Mouse (Mus musculus): ENCODE measurements around the gene Polr2e. TPM values are rescaled to one million over a fixed set of nuclear protein-coding genes. Genes with fewer than 3 reads are reported as not detected.
"Not testable (repeated sequence)": the region's sequence is repeated elsewhere in the genome, so short reads cannot be mapped to it uniquely, and the experiment has no call there.

The Polr2e gene
- polyA plus RNA-seq, 1 experiment from 2014 or later: 220 TPM

GRCm38 (mm10) chr10:80054911-80055310 is 15.3 kb upstream of the Polr2e start:
- Histone ChIP-seq H3K9ac (replicated peaks; ENCODE audit: low read depth, low read length) (peak overlapping the region; percentile 80; the same call in 1 of the 2 replicates), H3K4me3 (ENCODE audit: low read depth, low read length) (peak overlapping the region; percentile 66; the same call in 1 of the 2 replicates), H3K4me2 (replicated peaks; ENCODE audit: low read depth, low read length) (peak overlapping the region; percentile 82), H3K4me1 (ENCODE audit: control insufficient read depth, insufficient read depth, low read length) (peaks cover 25% of the 10 kb centered on the region; the same call in 1 of the 2 replicates), H3K36me3 (ENCODE audit: control insufficient read depth, insufficient read depth, low read length) (peaks cover 31% of the 10 kb centered on the region)
- ATAC-seq (ENCODE audit: insufficient number of reproducible peaks, insufficient read depth, low FRiP score, low read depth); H3K27me3 ChIP-seq (ENCODE audit: control insufficient read depth, insufficient read depth, low read length); H3K9me3 ChIP-seq (ENCODE audit: control insufficient read depth, low read depth, low read length); H3K27ac ChIP-seq (ENCODE audit: low read length): not testable (repeated sequence)
- WGBS: 33% methylated on average over 3 of the region's 3 CpGs

GRCm38 (mm10) chr10:80053831-80054815 is 14.5 kb upstream of the Polr2e start:
- peak overlapping the region; percentile 80 for H3K9ac ChIP-seq (replicated peaks; ENCODE audit: low read depth, low read length)
- peak; percentile 11; the same call in 1 of the 2 replicates for ATAC-seq (ENCODE audit: insufficient number of reproducible peaks, insufficient read depth, low FRiP score, low read depth)
- H3K4me1 ChIP-seq (ENCODE audit: control insufficient read depth, insufficient read depth, low read length): peaks cover 25% of the 10 kb centered on the region; the same call in 1 of the 2 replicates
- peak overlapping the region; percentile 66 for H3K4me3 ChIP-seq (ENCODE audit: low read depth, low read length)
- peak overlapping the region; percentile 82 for H3K4me2 ChIP-seq (replicated peaks; ENCODE audit: low read depth, low read length)
- H3K27me3 ChIP-seq (ENCODE audit: control insufficient read depth, insufficient read depth, low read length): no peaks in the 10 kb centered on the region
- H3K27ac ChIP-seq (ENCODE audit: low read length): peak overlapping the region; percentile 94
- H3K9me3 ChIP-seq (ENCODE audit: control insufficient read depth, low read depth, low read length): no peaks in the 10 kb centered on the region
- peaks cover 24% of the 10 kb centered on the region for H3K36me3 ChIP-seq (ENCODE audit: control insufficient read depth, insufficient read depth, low read length)
- under 1% methylated on average over 77 of the region's 77 CpGs for WGBS

GRCm38 (mm10) chr10:80053259-80053780 is 13.7 kb upstream of the Polr2e start:
- ATAC-seq (ENCODE audit: insufficient number of reproducible peaks, insufficient read depth, low FRiP score, low read depth): peak; percentile 96
- Histone ChIP-seq H3K4me1 (ENCODE audit: control insufficient read depth, insufficient read depth, low read length) (peaks cover 25% of the 10 kb centered on the region; the same call in 1 of the 2 replicates), H3K27me3 (ENCODE audit: control insufficient read depth, insufficient read depth, low read length) (no peaks in the 10 kb centered on the region), H3K4me3 (ENCODE audit: low read depth, low read length) (peak overlapping the region; percentile 66), H3K9ac (replicated peaks; ENCODE audit: low read depth, low read length) (peak overlapping the region; percentile 80), H3K9me3 (ENCODE audit: control insufficient read depth, low read depth, low read length) (no peaks in the 10 kb centered on the region), H3K27ac (ENCODE audit: low read length) (peak overlapping the region; percentile 94), H3K36me3 (ENCODE audit: control insufficient read depth, insufficient read depth, low read length) (peaks cover 20% of the 10 kb centered on the region), H3K4me2 (replicated peaks; ENCODE audit: low read depth, low read length) (peak overlapping the region; percentile 82)
- under 1% methylated on average over 47 of the region's 47 CpGs for WGBS

GRCm38 (mm10) chr10:80052374-80052764 is 12.8 kb upstream of the Polr2e start:
- ATAC-seq (ENCODE audit: insufficient number of reproducible peaks, insufficient read depth, low FRiP score, low read depth): no peak
- Histone ChIP-seq H3K36me3 (ENCODE audit: control insufficient read depth, insufficient read depth, low read length) (peaks cover 16% of the 10 kb centered on the region), H3K4me1 (ENCODE audit: control insufficient read depth, insufficient read depth, low read length) (peaks cover 31% of the 10 kb centered on the region; the same call in 1 of the 2 replicates), H3K9ac (replicated peaks; ENCODE audit: low read depth, low read length) (no peak overlapping the region), H3K4me2 (replicated peaks; ENCODE audit: low read depth, low read length) (no peak overlapping the region), H3K27me3 (ENCODE audit: control insufficient read depth, insufficient read depth, low read length) (no peaks in the 10 kb centered on the region), H3K9me3 (ENCODE audit: control insufficient read depth, low read depth, low read length) (no peaks in the 10 kb centered on the region), H3K4me3 (ENCODE audit: low read depth, low read length) (no peak overlapping the region), H3K27ac (ENCODE audit: low read length) (peak overlapping the region; percentile 58; the same call in 1 of the 2 replicates)
- WGBS: 87% methylated on average over 5 of the region's 5 CpGs

GRCm38 (mm10) chr10:80051618-80052373 is 12.2 kb upstream of the Polr2e start:
- peaks cover 10% of the 10 kb centered on the region for H3K36me3 ChIP-seq (ENCODE audit: control insufficient read depth, insufficient read depth, low read length)
- WGBS: 32% methylated on average over 14 of the region's 14 CpGs
- no peak for ATAC-seq (ENCODE audit: insufficient number of reproducible peaks, insufficient read depth, low FRiP score, low read depth)
- H3K9me3 ChIP-seq (ENCODE audit: control insufficient read depth, low read depth, low read length): no peaks in the 10 kb centered on the region
- H3K4me3 ChIP-seq (ENCODE audit: low read depth, low read length): no peak overlapping the region
- H3K4me1 ChIP-seq (ENCODE audit: control insufficient read depth, insufficient read depth, low read length): peaks cover 31% of the 10 kb centered on the region; the same call in 1 of the 2 replicates
- H3K4me2 ChIP-seq (replicated peaks; ENCODE audit: low read depth, low read length): no peak overlapping the region
- H3K27ac ChIP-seq (ENCODE audit: low read length): peak overlapping the region; percentile 58; the same call in 1 of the 2 replicates
- no peaks in the 10 kb centered on the region for H3K27me3 ChIP-seq (ENCODE audit: control insufficient read depth, insufficient read depth, low read length)
- 0 out of 2 replicates have a peak overlapping the region, but pooled peaks have one; percentile 6 for H3K9ac ChIP-seq (replicated peaks; ENCODE audit: low read depth, low read length)

GRCm38 (mm10) chr10:80050885-80051617 is 11.5 kb upstream of the Polr2e start:
- no peaks in the 10 kb centered on the region for H3K9me3 ChIP-seq (ENCODE audit: control insufficient read depth, low read depth, low read length)
- peaks cover 4% of the 10 kb centered on the region; the same call in 1 of the 2 replicates for H3K36me3 ChIP-seq (ENCODE audit: control insufficient read depth, insufficient read depth, low read length)
- H3K4me1 ChIP-seq (ENCODE audit: control insufficient read depth, insufficient read depth, low read length): peaks cover 31% of the 10 kb centered on the region; the same call in 1 of the 2 replicates
- WGBS: 32% methylated on average over 15 of the region's 15 CpGs
- H3K27me3 ChIP-seq (ENCODE audit: control insufficient read depth, insufficient read depth, low read length): no peaks in the 10 kb centered on the region
- no peak overlapping the region for H3K4me3 ChIP-seq (ENCODE audit: low read depth, low read length)
- H3K27ac ChIP-seq (ENCODE audit: low read length): peak overlapping the region; percentile 58; the same call in 1 of the 2 replicates
- H3K4me2 ChIP-seq (replicated peaks; ENCODE audit: low read depth, low read length): no peak overlapping the region
- H3K9ac ChIP-seq (replicated peaks; ENCODE audit: low read depth, low read length): no peak overlapping the region
- no peak for ATAC-seq (ENCODE audit: insufficient number of reproducible peaks, insufficient read depth, low FRiP score, low read depth)

- no peaks in the 10 kb centered on the region for H3K27me3 ChIP-seq (ENCODE audit: control insufficient read depth, insufficient read depth, low read length)
- WGBS: 39% methylated on average over 6 of the region's 6 CpGs
- no peak overlapping the region for H3K4me2 ChIP-seq (replicated peaks; ENCODE audit: low read depth, low read length)
- no peaks in the 10 kb centered on the region for H3K9me3 ChIP-seq (ENCODE audit: control insufficient read depth, low read depth, low read length)
- H3K4me3 ChIP-seq (ENCODE audit: low read depth, low read length): no peak overlapping the region
- no peak overlapping the region for H3K27ac ChIP-seq (ENCODE audit: low read length)
- no peak for ATAC-seq (ENCODE audit: insufficient number of reproducible peaks, insufficient read depth, low FRiP score, low read depth)
- no peaks in the 10 kb centered on the region; the same call in 1 of the 2 replicates for H3K36me3 ChIP-seq (ENCODE audit: control insufficient read depth, insufficient read depth, low read length)
- H3K4me1 ChIP-seq (ENCODE audit: control insufficient read depth, insufficient read depth, low read length): peaks cover 24% of the 10 kb centered on the region; the same call in 1 of the 2 replicates
- no peak overlapping the region for H3K9ac ChIP-seq (replicated peaks; ENCODE audit: low read depth, low read length)
Observed at GRCm38 (mm10) chr10:80050244-80050643, 10.6 kb upstream of the Polr2e start.

All from stomach, embryonic 14.5 days (tissue).